8 mouse cellular contexts compared by ENCODE assay signal in genomic region chr11:100395861-100396631, GRCm38 (mm10). TPM values are rescaled to one million over a fixed set of nuclear protein-coding genes. Genes with fewer than 3 reads are reported as not detected.
A peak's percentile ranks its signal among the peaks of the same experiment; 100 is the strongest.
DNase-seq lines count a peak whose midpoint lies in the region; ATAC-seq and TF ChIP-seq lines count a peak whose summit lies in the region.

No protein-coding gene starts in this region.

- ATAC-seq in lung, embryonic 16.5 days (ENCODE audit: low read depth) = no peak
- no peak for ATAC-seq in activated CD4-positive, CD25-positive, alpha-beta regulatory T cell, adult 4 months

- no peaks in the 10 kb centered on the region for H3K36me3 ChIP-seq in lung, embryonic 16.5 days (ENCODE audit: control insufficient read depth, insufficient read depth, low read length)

- peak overlapping the region; percentile 88 for H3K9ac ChIP-seq in lung, embryonic 16.5 days (ENCODE audit: low read length)

- H3K4me3 ChIP-seq in layer of hippocampus, adult 2 months = peak overlapping the region; percentile 95
- peak overlapping the region; percentile 86 for H3K4me3 ChIP-seq in lung, embryonic 16.5 days (ENCODE audit: low read length)

- peaks cover 66% of the 10 kb centered on the region for H3K4me1 ChIP-seq in lung, embryonic 16.5 days (replicated peaks; ENCODE audit: control insufficient read depth, insufficient read depth, low read length)

- TF ChIP-seq CTCF in layer of hippocampus, adult 2 months (conservative IDR thresholded peaks at IDR 0.05) = peak; percentile 18; the same call in 1 of the 2 replicates

- no peak for DNase-seq in layer of hippocampus, adult 2 months (ENCODE audit: low spot score in 2 of 2)
- no peak for DNase-seq in layer of hippocampus, postnatal 14 days (ENCODE audit: low spot score in 2 of 2)
- DNase-seq in cerebellum, adult 9-11 months = peak; percentile 89
- peak; percentile 62 to 71 for DNase-seq in heart, adult 9 months (ENCODE audit: low spot score in 2 of 2)
- peak; percentile 69 for DNase-seq in kidney, adult 9 months
- DNase-seq in spleen, postnatal 4 days (ENCODE audit: low spot score in 2 of 2) = no peak

- no peaks in the 10 kb centered on the region for H3K27me3 ChIP-seq in lung, embryonic 16.5 days (ENCODE audit: control insufficient read depth, insufficient read depth, low read depth, low read length)

- H3K27ac ChIP-seq in layer of hippocampus, adult 2 months = peak overlapping the region; percentile 88
- peak overlapping the region; percentile 93 for H3K27ac ChIP-seq in lung, embryonic 16.5 days (ENCODE audit: low read length)

- WGBS in lung, embryonic 16.5 days = 23% methylated on average over 17 of the region's 17 CpGs

- no peaks in the 10 kb centered on the region for H3K9me3 ChIP-seq in lung, embryonic 16.5 days (ENCODE audit: control insufficient read depth, low read length)

- peak overlapping the region; percentile 59 for H3K4me2 ChIP-seq in lung, embryonic 16.5 days (ENCODE audit: low read depth, low read length)

RNA-seq across cellular contexts. Expression of gene Jup, which starts 1.5 kb away (rescaled TPM):
- total RNA-seq in layer of hippocampus, adult 2 months (2021) = 10 to 100 TPM; 34.1 to 35.6 TPM
- total RNA-seq in layer of hippocampus, postnatal 14 days (2021) = 10 to 100 TPM; 40.8 to 43.0 TPM
- 165 and 167 TPM in 2 replicates for polyA plus RNA-seq in lung, embryonic 16.5 days (2015; fragmentation: Nextera tagmentation; extraction: Ambion mirVana)
- 1 to 10 TPM in 1 of 2 experiments, under 1 TPM in 1; 0.19 to 1.5 TPM for polyA plus RNA-seq in activated CD4-positive, CD25-positive, alpha-beta regulatory T cell, adult 4 months (2017; shearing (Covaris generic))

RNA-seq across cellular contexts. Expression of gene P3h4, which starts 18.6 kb away (rescaled TPM):
- total RNA-seq in layer of hippocampus, adult 2 months (2021) = 1 to 10 TPM; 9.4 to 9.5 TPM
- 1 to 10 TPM; 7.5 to 8.1 TPM for total RNA-seq in layer of hippocampus, postnatal 14 days (2021)
- 68.3 and 68.8 TPM in 2 replicates for polyA plus RNA-seq in lung, embryonic 16.5 days (2015; fragmentation: Nextera tagmentation; extraction: Ambion mirVana)
- polyA plus RNA-seq in activated CD4-positive, CD25-positive, alpha-beta regulatory T cell, adult 4 months (2017; shearing (Covaris generic)) = not detected

RNA-seq across cellular contexts. Expression of gene Fkbp10, which starts 19.5 kb away (rescaled TPM):
- 1 to 10 TPM; 4.4 to 5.8 TPM for total RNA-seq in layer of hippocampus, adult 2 months (2021)
- 10 to 100 TPM; 11.9 TPM for total RNA-seq in layer of hippocampus, postnatal 14 days (2021)
- 148 and 152 TPM in 2 replicates for polyA plus RNA-seq in lung, embryonic 16.5 days (2015; fragmentation: Nextera tagmentation; extraction: Ambion mirVana)
- polyA plus RNA-seq in activated CD4-positive, CD25-positive, alpha-beta regulatory T cell, adult 4 months (2017; shearing (Covaris generic)) = not detected

RNA-seq across cellular contexts. Expression of gene Hap1, which starts 40.1 kb away (rescaled TPM):
- 100 to 1,000 TPM; 169 to 174 TPM for total RNA-seq in layer of hippocampus, adult 2 months (2021)
- 100 to 1,000 TPM; 110 to 123 TPM for total RNA-seq in layer of hippocampus, postnatal 14 days (2021)
- polyA plus RNA-seq in lung, embryonic 16.5 days (2015; fragmentation: Nextera tagmentation; extraction: Ambion mirVana) = 19.2 and 19.7 TPM in 2 replicates
- under 1 TPM in 1 of 2 experiments, not detected in 1; 0.87 TPM for polyA plus RNA-seq in activated CD4-positive, CD25-positive, alpha-beta regulatory T cell, adult 4 months (2017; shearing (Covaris generic))

RNA-seq across cellular contexts. Expression of gene Nt5c3b, which starts 45.6 kb away (rescaled TPM):
- total RNA-seq in layer of hippocampus, adult 2 months (2021) = 10 to 100 TPM; 58.4 to 58.7 TPM
- 10 to 100 TPM; 50.4 to 58.2 TPM for total RNA-seq in layer of hippocampus, postnatal 14 days (2021)
- 126 and 129 TPM in 2 replicates for polyA plus RNA-seq in lung, embryonic 16.5 days (2015; fragmentation: Nextera tagmentation; extraction: Ambion mirVana)
- polyA plus RNA-seq in activated CD4-positive, CD25-positive, alpha-beta regulatory T cell, adult 4 months (2017; shearing (Covaris generic)) = 100 to 1,000 TPM; 118 to 125 TPM

Comparison
In these comparisons a context has a peak if more than half of its experiments do, and no peak if none do; other contexts are left out.
1. DNase-seq: peak in cerebellum, adult 9-11 months (single experiment), heart, adult 9 months (2 of 2) and kidney, adult 9 months (single experiment); none in layer of hippocampus, adult 2 months (0 of 2), layer of hippocampus, postnatal 14 days (0 of 2) and spleen, postnatal 4 days (0 of 2).